Mouse (Mus musculus) embryonic facial prominence, embryonic 11.5 days (tissue): ENCODE results near the gene Il7r. TPM values are rescaled to one million over a fixed set of nuclear protein-coding genes. Genes with fewer than 3 reads are reported as not detected.
"Not testable (repeated sequence)": the region's sequence is repeated elsewhere in the genome, so short reads cannot be mapped to it uniquely, and the experiment has no call there.

Experiments used
- ATAC-seq: fragments of 200-750 bp; cut with Nextera tagmentation; replicated peaks from 2 replicates; pipeline ENCODE4 v1.8.0; 2017; ENCODE audit warnings: low read depth; ENCODE audit not compliant: insufficient number of reproducible peaks, low FRiP score, low TSS enrichment
- DNase-seq: peaks from one replicate; pipeline ENCODE4 v3.0.0-alpha.2; 2015; ENCODE audit warnings: low spot score
- H3K27ac ChIP-seq: fragments of 300-500 bp; sonication (generic); replicated peaks from 2 replicates; pipeline ENCODE4 v1.5.1; 2014; ENCODE audit warnings: mild to moderate bottlenecking, low read depth, low read length, control low read depth
- H3K27me3 ChIP-seq: fragments of 300-500 bp; sonication (generic); 2 replicates; pipeline ENCODE4 v1.6.1; 2014; ENCODE audit warnings: mild to moderate bottlenecking, low read length, moderate library complexity, mixed read lengths; ENCODE audit not compliant: control insufficient read depth, insufficient read depth
- H3K36me3 ChIP-seq: fragments of 300-500 bp; sonication (generic); replicated peaks from 2 replicates; pipeline ENCODE4 v1.6.1; 2014; ENCODE audit warnings: low read depth, mild to moderate bottlenecking, low read length, moderate library complexity, mixed read lengths; ENCODE audit not compliant: control insufficient read depth, insufficient read depth
- H3K4me1 ChIP-seq: fragments of 300-500 bp; sonication (generic); 2 replicates; pipeline ENCODE4 v1.6.1; 2014; ENCODE audit warnings: low read length, mixed read lengths; ENCODE audit not compliant: control insufficient read depth, insufficient read depth
- H3K4me2 ChIP-seq: fragments of 300-500 bp; sonication (generic); 2 replicates; pipeline ENCODE4 v1.6.1; 2014; ENCODE audit warnings: low read depth, mild to moderate bottlenecking, control low read depth, low read length, moderate library complexity
- H3K4me3 ChIP-seq: fragments of 300-500 bp; sonication (generic); 2 replicates; pipeline ENCODE4 v1.5.1; 2014; ENCODE audit warnings: low read depth, low read length, control low read depth
- H3K9ac ChIP-seq: fragments of 300-500 bp; sonication (generic); replicated peaks from 2 replicates; pipeline ENCODE4 v1.6.1; 2014; ENCODE audit warnings: mild to moderate bottlenecking, control low read depth, low read length
- H3K9me3 ChIP-seq: fragments of 300-500 bp; sonication (generic); replicated peaks from 2 replicates; pipeline ENCODE4 v1.6.1; 2016; ENCODE audit warnings: mild to moderate bottlenecking, low read length, inconsistent platforms, mixed read lengths; ENCODE audit not compliant: control insufficient read depth
- WGBS: fragments of 180-500 bp; shearing (Covaris S2); extraction: QIAGEN DNeasy Blood & Tissue Kit; methylation state at CpG from one replicate; pipeline ENCODE4 v1.1.7; 2014; 5-methylcytosine and 5-hydroxymethylcytosine counted together
- polyA plus RNA-seq: library from polyadenylated mRNA; unstranded; fragments of >200 nt; fragmentation: Nextera tagmentation; extraction: Ambion mirVana; gene quantifications from 2 replicates; pipeline ENCODE4 v1.2.1, GENCODE M21; 2014

The Il7r gene
- polyA plus RNA-seq, 1 experiment from 2014 or later, result 0.06 TPM

GRCm38 (mm10) chr15:9564156-9564555, 34.2 kb upstream of the Il7r start:
- no peak overlapping the region for H3K4me3 ChIP-seq
- no peak overlapping the region for H3K27ac ChIP-seq
- no peak overlapping the region for H3K9ac ChIP-seq
- no peaks in the 10 kb centered on the region for H3K36me3 ChIP-seq
- H3K9me3 ChIP-seq, result no peaks in the 10 kb centered on the region
- no peak for ATAC-seq
- H3K4me1 ChIP-seq, result no peaks in the 10 kb centered on the region
- 79% methylated on average over 3 of the region's 3 CpGs for WGBS
- H3K4me2 ChIP-seq, result no peak overlapping the region
- H3K27me3 ChIP-seq, result no peaks in the 10 kb centered on the region
- no peak for DNase-seq

GRCm38 (mm10) chr15:9557264-9557663, 27.3 kb upstream of the Il7r start:
- H3K36me3 ChIP-seq, result not testable (repeated sequence)

DNA sequence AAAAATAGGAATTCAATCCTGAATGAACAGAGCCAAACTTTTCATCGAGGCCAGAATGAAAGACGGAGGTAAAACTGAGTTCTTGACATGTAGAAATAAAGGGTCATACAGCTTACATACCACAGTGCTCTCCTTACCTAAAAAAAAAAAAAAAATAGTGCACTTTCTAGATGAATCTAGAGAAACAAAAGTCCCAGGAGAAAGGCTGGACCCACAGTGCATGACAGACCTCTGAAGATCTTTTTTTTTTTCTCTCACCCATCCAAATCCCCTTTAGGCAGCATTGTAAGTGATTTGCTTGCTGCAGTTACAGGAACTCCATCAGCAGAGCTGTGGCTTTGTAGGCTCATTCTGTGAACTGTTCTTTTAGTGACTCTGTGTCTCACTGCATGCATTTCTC, 19.0 kb upstream of the Il7r start:
- no peaks in the 10 kb centered on the region for H3K9me3 ChIP-seq
- H3K4me3 ChIP-seq, result no peak overlapping the region
- ATAC-seq (no peak), DNase-seq (no peak)
- H3K9ac ChIP-seq, result no peak overlapping the region
- H3K4me1 ChIP-seq, result no peaks in the 10 kb centered on the region
- no peaks in the 10 kb centered on the region for H3K27me3 ChIP-seq
- WGBS, result 78% methylated on average over 2 of the region's 2 CpGs
- no peak overlapping the region for H3K27ac ChIP-seq
- no peak overlapping the region for H3K4me2 ChIP-seq
- no peaks in the 10 kb centered on the region for H3K36me3 ChIP-seq

More at GRCm38 (mm10) chr15:9557264-9557663, 27.3 kb upstream of the Il7r start:
- H3K4me3 ChIP-seq, H3K27ac ChIP-seq, ATAC-seq, H3K9me3 ChIP-seq, H3K4me2 ChIP-seq, H3K27me3 ChIP-seq, H3K9ac ChIP-seq, DNase-seq, H3K4me1 ChIP-seq: not testable (repeated sequence)
- 93% methylated on average over 13 of the region's 15 CpGs for WGBS

GRCm38 (mm10) chr15:9535200-9535599, 5.2 kb upstream of the Il7r start:
- Histone ChIP-seq H3K9ac (no peak overlapping the region), H3K4me3 (no peak overlapping the region), H3K27me3 (no peaks in the 10 kb centered on the region), H3K4me2 (no peak overlapping the region), H3K9me3 (no peaks in the 10 kb centered on the region), H3K27ac (no peak overlapping the region), H3K36me3 (no peaks in the 10 kb centered on the region), H3K4me1 (no peaks in the 10 kb centered on the region)
- DNase-seq, result no peak
- no peak for ATAC-seq
- WGBS, result 68% methylated on average over 1 of the region's 1 CpGs

DNA sequence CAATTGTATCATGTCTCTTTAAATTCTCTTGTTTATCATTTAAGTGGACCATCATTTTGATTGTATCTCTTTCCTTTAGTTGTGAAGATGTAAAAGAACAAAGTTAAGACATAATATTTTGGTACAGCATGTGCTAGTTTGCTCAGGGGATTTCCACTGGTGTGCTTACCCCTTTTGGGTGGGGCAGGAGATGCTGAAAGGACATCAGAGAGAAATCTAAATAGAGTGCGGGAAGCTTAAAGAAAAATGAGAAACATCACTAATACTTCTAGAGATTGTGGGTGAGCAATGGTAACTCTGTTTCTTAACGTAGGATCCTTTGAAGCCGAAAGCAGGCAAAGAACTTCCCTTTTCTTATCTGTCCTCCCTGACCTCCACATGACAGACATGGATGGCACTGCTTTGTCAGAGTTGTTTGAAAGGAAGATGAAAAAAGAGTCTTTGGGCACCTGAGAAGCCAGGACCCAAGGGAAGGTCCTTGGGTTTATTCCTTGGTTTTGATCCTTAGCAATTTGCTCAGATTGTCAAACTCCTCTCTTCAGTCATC, 3.5 kb upstream of the Il7r start:
- Histone ChIP-seq H3K9ac (no peak overlapping the region), H3K9me3 (no peaks in the 10 kb centered on the region), H3K4me2 (no peak overlapping the region), H3K4me1 (no peaks in the 10 kb centered on the region), H3K4me3 (no peak overlapping the region), H3K27me3 (no peaks in the 10 kb centered on the region), H3K36me3 (no peaks in the 10 kb centered on the region), H3K27ac (no peak overlapping the region)
- WGBS, result 83% methylated on average over 3 of the region's 3 CpGs
- no peak for ATAC-seq
- no peak for DNase-seq

DNA sequence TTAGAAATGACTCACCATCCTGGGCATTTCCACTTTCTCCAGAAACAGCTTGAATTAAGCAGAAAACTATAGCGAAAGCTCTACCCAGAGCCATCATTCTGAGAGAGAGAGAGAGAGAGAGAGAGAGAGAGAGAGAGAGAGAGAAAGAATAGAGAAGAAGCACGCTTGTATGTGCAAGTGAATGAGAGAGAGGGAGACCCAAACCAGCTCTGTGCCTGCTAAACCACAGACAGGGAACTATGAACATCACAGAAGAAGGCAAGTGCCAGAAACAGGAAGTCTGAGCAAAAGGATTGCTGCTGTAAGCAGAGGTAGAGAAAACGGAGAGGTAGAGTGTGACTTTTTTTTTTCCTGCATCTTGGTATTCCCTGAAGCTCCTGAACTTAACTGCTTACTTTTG, 330 bp downstream of the Il7r start:
- Histone ChIP-seq H3K9me3 (no peaks in the 10 kb centered on the region), H3K27ac (no peak overlapping the region), H3K4me1 (no peaks in the 10 kb centered on the region), H3K4me3 (no peak overlapping the region), H3K36me3 (no peaks in the 10 kb centered on the region), H3K9ac (no peak overlapping the region), H3K4me2 (no peak overlapping the region), H3K27me3 (no peaks in the 10 kb centered on the region)
- ATAC-seq, result no peak
- WGBS, result 79% methylated on average over 3 of the region's 3 CpGs
- DNase-seq, result no peak

DNA sequence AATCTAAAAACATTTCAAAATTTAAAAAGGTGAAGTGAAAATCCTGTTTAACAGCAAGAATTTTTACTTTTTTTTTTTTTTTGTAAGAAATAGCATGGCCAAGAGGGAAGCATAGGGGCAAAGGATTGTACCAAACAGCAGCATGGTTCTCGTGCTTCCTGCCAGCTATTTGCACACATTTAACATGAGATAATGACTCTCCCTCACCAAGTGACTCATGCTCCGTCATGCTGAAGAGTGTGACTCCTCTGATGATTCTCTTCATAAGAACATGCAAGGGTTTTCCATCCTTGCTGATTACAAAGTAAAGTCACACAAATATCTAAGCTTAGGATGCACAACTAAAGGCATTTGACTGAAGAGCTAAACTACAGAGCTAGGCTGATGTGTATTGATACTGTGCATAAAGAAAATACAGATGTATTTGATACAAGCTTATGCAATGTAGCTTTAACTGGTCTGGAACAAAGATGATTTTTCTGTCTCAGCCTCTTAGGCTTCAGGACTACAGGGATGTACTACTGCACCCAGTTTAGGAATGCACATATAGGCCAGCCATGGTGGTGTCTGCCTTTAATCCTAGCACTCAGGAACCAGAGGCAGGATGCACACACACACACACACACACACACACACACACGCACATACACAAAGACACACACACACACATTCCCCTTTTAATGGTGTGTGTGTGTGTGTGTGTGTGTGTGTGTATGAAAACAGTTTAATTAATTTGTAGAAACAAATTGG, 1.6 kb downstream of the Il7r start:
- Histone ChIP-seq H3K4me2 (no peak overlapping the region), H3K4me3 (no peak overlapping the region), H3K4me1 (no peaks in the 10 kb centered on the region), H3K9me3 (no peaks in the 10 kb centered on the region), H3K27ac (no peak overlapping the region), H3K9ac (no peak overlapping the region), H3K36me3 (no peaks in the 10 kb centered on the region), H3K27me3 (no peaks in the 10 kb centered on the region)
- WGBS, result 69% methylated on average over 3 of the region's 3 CpGs
- ATAC-seq, result no peak
- no peak for DNase-seq

GRCm38 (mm10) chr15:9526412-9526811, 3.6 kb downstream of the Il7r start:
- Histone ChIP-seq H3K9ac (no peak overlapping the region), H3K4me1 (no peaks in the 10 kb centered on the region), H3K9me3 (no peaks in the 10 kb centered on the region), H3K36me3 (no peaks in the 10 kb centered on the region), H3K27me3 (no peaks in the 10 kb centered on the region), H3K4me2 (no peak overlapping the region), H3K27ac (no peak overlapping the region), H3K4me3 (no peak overlapping the region)
- DNase-seq (no peak), ATAC-seq (no peak)
